Mouse (Mus musculus): ENCODE data around the gene Zbtb16.

DNA sequence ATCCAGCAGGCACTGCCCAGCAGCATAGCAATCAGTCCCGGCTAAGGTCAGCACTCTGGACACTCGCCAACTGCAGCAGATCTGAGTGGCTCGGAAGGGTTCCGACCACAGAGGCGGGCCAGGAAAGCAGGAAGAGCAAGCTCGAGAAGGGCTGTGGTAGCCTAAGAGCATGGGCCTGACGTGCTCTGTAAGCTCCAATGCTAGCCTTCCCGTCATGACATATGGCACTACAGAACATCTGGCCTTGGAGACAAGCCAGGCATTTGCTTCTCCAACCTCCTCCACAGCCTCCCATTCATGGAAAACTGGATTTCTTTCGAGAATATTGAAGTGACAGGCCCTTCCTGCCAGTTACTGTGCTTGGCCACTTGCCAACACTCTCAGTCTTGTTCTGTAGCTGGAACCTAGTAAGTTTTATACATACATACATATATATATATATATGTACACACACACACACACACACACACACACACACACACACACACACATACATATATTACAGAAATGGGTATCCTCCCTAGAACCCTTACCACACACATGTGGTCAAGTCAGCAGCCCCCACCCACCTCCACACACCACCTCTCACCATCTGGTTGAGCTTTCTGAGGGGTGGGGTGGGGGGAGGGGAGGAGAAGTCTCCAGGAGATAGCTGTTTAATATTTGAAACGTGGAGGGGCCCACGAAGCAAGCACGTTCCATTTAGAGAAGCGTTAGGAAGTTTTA is 75.4 kb downstream of the Zbtb16 start:
- TF ChIP-seq CTCF (IDR thresholded peaks at IDR 0.05; ENCODE audit: low read depth, low read length), result no peak
- TF ChIP-seq GATA1 (IDR thresholded peaks at IDR 0.05; ENCODE audit: borderline replicate concordance, low read length), result no peak
